Mouse (Mus musculus) layer of hippocampus, adult 8-10 months (tissue): ENCODE measurements at regions not wholly inside any gene's neighbourhood (a gene's known extent, or its start where the extent isn't known, plus 50 kb on each side); places are given as distances from the start of the nearest gene placed in this dataset.

Experiments
- DNase-seq, 2 experiments: peaks; one replicate each; pipeline ENCODE4 v3.0.0; 2022; ENCODE audit warnings: low spot score in 2 of 2

DNA sequence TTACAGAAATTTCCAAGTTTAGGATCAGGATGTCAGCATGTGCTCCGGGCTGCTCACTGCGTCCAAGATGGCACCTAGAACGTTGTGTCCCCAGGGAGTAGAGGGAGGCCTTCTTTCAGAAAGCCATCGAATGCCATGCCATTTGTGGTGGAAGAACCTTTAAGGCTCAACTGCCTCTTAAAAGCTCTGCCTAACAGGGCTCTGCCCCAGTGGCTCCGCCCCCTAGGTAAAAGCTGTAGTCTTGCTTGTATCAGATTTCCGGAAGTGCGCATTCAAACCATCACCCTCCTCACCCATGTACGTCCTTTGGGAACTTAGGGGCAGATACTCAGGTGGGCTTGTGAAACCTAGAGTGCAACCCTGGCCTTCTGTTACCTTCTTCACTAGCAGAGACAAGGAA is 54.0 kb upstream of the Psmd7 start:
- no peak for DNase-seq

DNA sequence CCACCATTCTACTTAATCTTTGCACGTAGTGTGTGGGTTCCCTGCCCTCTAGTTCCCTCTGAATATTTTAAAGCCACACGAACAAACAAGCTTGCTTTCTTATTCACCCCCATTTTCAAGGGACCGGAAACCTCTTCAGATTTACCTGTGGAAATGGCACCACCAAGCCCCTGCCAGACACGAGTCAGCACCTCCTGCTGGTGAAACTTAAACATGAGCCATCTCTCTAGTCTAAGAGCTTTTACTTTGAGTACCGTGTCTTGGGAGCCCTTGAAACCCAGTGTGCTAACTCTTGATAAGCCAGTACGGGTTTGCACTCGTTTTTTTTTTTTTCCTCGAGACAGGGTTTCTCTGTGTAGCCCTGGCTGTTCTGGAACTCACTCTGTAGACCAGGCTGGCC is 59.7 kb upstream of the Psmd7 start:
- DNase-seq = no peak

- DNase-seq = no peak
Observed at GRCm38 (mm10) chr8:107650306-107650705, 62.0 kb upstream of the Psmd7 start.

GRCm38 (mm10) chr8:107651424-107651823 is 63.2 kb upstream of the Psmd7 start:
- DNase-seq = no peak

GRCm38 (mm10) chr8:107652226-107652625 is 64.0 kb upstream of the Psmd7 start:
- no peak for DNase-seq

DNA sequence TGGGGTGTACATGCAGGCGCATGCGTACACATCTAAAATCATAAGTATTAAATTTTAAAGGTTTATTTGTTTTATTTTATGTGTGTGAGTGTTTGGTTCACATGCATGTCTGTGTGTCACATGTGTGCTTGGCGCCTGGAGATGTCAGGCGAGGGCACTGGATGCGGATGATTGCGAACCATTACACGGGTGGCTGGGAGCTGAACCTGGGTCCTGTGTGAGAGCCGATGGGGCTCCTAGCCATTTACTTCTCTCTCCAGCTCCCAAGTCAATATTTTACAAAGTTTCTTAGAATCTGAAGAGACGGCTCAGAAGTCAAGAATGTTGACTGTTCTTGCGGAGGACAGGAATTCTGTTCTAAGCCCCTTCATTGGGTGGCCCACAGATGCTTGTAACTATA is 65.4 kb upstream of the Psmd7 start:
- no peak for DNase-seq

GRCm38 (mm10) chr8:107656622-107657021 is 68.4 kb upstream of the Psmd7 start:
- DNase-seq = no peak

DNA sequence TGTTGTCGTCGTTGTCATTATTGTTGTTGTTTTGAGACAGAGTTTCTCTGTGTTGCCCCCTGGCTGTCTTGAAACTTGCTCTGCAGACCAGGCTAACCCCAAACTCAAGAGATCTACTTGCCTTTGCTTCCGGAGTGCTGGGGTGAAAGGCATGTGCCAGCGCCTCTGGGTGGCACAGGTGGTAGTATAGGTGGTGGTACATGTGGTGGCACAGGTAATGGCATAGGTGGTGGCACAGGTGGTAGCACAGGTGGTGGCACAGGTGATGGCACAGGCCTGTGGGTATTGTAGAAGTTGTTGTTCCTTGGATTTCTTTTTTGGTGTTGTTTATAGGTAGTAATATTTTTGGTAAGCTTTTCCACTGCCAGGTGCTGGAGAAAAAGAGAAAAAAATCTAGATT is 69.5 kb upstream of the Psmd7 start:
- no peak for DNase-seq

DNA sequence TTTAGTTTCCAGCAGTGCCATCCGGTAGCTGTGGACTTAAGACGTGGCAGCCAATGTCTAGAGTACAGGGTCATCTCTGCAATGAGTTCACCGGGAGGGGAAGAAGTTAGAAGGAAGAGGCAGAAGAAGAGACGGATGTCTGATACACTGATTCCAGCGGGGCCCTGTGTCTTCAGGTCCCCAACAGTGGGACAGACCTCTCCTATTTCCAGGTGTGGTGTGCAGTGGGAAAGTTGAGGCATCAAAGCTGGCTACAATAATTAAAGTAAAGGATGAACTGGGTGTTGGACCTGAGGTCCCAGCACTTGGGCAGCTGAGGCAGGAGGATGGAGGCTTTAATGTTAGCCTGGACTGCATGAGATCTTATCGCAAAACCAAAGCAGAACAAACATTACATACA is 70.1 kb upstream of the Psmd7 start:
- no peak for DNase-seq

- no peak for DNase-seq
Observed at GRCm38 (mm10) chr8:107660624-107661023, 72.4 kb upstream of the Psmd7 start.

DNA sequence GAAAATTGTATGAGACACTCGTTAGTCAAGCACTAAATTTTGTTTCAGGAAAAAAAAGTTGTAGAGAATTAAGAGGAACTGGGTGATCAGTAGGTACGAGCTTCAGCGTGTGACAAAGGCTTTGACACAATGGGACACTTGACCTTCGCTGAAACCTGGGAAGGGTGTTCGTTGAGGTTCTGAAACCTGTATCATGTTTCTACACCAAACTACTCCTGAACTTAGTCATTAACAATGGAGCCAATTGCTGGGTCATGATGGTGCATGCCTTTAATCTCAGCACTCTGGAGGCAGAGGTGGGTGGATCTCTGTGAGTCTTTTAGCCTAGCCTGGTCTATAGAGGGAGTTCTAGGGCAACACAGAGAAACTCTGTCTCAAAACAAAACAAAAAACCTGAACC is 81.3 kb upstream of the Psmd7 start:
- DNase-seq = no peak

GRCm38 (mm10) chr8:107671471-107671870 is 83.2 kb upstream of the Psmd7 start:
- no peak for DNase-seq

- DNase-seq = no peak
Observed at GRCm38 (mm10) chr8:107672691-107673090, 84.4 kb upstream of the Psmd7 start.

- DNase-seq = no peak
Observed at GRCm38 (mm10) chr8:107682066-107682465, 93.8 kb upstream of the Psmd7 start.

- peak; percentile 10 to 41 for DNase-seq
Observed at GRCm38 (mm10) chr8:107684721-107685691, 96.7 kb upstream of the Psmd7 start.

GRCm38 (mm10) chr8:107686936-107687335 is 98.7 kb upstream of the Psmd7 start:
- no peak for DNase-seq

GRCm38 (mm10) chr8:107687529-107687928 is 99.3 kb upstream of the Psmd7 start:
- no peak for DNase-seq

DNA sequence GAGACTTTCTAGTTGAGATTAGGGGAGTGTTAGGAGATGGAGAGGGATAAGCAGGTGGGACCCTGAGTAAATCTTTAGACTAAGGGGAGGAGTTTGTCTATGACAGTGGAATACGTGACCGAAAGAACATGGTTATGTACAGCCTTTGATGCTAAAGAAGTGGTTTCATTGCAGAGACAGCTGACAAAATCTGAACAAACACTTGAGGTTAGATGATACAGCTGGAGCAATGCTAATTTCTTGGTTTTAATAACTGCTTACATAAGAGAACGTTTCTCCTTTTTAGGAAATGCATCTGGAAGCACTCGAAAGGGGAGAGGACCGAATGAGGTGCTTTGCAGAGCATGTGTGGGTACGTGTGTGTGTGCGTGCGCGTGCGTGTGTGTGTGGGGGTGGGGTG is 100.8 kb upstream of the Psmd7 start:
- DNase-seq = no peak

- DNase-seq = peak in 1 of 2 experiments; percentile 12
Observed at GRCm38 (mm10) chr8:107691251-107691650, 103.0 kb upstream of the Psmd7 start.

DNA sequence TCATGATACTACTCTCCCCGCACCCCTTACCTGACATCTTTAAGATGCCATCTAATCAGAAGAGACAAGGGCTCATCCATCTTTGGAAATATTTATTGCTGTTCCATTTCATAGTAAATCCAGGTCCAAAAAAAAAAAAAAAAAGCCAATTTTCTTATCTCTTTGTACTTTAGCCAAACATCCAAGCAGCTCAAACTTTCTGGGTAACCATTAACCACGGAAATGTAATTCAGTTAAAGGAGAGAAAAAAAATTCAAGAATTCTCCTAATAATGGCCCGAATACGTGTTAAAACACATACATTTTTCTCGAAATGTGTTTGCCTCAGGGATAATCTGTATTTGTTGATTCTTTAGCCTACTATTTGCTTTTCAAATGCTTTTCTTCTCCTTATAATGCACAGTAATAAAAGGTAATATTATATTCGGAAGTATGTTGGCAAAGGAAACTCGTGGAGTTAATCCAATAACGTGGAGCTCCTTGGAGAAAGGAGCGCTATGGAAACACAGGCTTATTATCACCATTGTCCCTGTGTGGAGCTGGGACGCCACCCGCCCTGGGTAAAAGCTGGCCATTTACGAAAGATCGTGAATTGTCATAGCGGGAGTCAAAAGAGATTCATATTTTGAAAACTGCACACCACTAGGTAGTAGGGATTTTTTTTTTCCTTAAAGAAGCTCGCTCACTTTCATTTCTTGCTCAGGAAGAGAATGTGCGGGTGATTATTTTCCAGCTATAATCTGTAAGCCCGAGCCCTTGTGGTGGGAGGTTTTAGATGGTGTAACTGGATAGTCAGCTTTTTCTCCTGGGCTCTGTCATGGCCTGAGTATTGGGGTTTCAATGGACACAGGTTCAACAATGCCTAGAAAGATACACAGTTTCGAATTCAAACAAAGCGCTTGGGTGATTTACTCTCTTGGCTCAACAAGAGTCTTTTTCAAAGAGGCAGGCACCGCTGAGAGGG is 108.4 kb upstream of the Psmd7 start:
- DNase-seq = no peak

DNA sequence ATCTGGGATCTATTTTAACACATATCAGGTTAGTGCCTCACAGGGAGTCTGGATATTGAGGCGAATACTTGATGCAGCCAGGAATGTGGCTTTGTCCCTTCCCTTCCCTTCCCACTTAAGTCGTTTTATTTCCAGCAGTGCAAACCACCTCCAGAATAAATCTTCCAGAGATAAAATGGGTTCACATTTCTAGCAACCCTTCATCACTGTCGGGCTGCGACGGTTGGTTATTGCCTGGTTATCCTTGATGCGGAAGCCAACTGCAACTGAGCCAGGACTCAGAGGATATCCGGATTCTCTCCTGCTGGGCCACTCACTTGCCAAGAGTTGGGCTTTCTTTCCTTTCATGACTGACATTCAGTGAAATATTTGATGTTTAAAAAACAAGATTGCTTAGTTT is 111.0 kb upstream of the Psmd7 start:
- no peak for DNase-seq

DNA sequence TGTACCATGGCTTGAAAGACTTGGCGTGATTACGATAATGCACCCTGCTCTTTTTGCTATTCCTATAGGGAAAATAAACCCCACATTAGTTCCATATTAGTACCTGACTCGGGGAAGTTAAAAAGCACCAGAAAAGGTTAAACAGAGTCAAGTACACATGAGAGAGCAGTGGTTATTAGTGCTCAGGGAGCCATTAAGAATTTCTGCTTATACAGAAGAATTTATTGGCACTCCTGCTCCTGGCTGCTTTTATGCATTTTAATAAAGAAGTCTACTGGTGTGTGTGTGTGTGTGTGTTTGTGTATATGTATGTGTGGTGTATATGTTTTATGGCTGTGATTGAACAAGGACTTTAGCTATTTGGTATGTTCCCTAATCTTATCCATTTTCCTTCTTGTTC is 111.5 kb upstream of the Psmd7 start:
- no peak for DNase-seq
